Mouse (Mus musculus): ENCODE results near the gene Adad2.

DNA sequence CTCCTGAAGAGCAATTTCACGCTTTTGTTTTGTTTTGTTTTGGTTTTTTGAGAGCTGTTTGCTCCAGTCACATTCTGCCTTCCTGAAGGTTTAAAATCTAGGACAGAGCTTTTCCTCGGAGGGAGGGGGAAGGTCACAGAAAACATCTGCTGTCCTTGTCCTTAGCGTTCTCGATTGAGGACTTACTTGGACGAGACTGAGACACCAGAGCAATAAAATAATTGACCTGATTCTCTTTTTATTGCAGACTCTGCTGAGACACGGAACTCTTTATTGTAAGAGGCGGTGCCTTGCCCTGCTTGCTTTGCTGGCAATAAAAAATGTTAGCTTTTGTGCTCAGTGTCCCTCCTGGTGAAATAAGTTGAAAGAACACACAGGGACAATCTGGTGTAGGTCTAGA is 27.3 kb downstream of the Adad2 start:
- TF ChIP-seq CTCF (IDR thresholded peaks at IDR 0.05; ENCODE audit: borderline replicate concordance, control insufficient read depth, extremely low read depth, insufficient read depth, low read length, poor library complexity), result no peak
- TF ChIP-seq POLR2A (IDR thresholded peaks at IDR 0.05; ENCODE audit: control insufficient read depth, extremely low read depth, insufficient read depth, low read length, poor library complexity), result no peak
